Mouse (Mus musculus): ENCODE measurements around the gene Fhl2.

GRCm38 (mm10) chr1:43203282-43203681 is 6.5 kb upstream of the Fhl2 start:
- no peak for TF ChIP-seq CTCF (IDR thresholded peaks at IDR 0.05; ENCODE audit: insufficient read depth, low read depth, low read length)
- no peak for TF ChIP-seq POLR2A (IDR thresholded peaks at IDR 0.05; ENCODE audit: insufficient read depth, low read depth, low read length)

All from olfactory bulb, adult 2 months (tissue).